Mouse (Mus musculus): ENCODE measurements around the gene Syt15. TPM values are rescaled to one million over a fixed set of nuclear protein-coding genes. Genes with fewer than 3 reads are reported as not detected.
A peak's percentile ranks its signal among the peaks of the same experiment; 100 is the strongest.

Syt15 gene
- polyA plus RNA-seq, 1 experiment from 2014 or later: 0.26 TPM

DNA sequence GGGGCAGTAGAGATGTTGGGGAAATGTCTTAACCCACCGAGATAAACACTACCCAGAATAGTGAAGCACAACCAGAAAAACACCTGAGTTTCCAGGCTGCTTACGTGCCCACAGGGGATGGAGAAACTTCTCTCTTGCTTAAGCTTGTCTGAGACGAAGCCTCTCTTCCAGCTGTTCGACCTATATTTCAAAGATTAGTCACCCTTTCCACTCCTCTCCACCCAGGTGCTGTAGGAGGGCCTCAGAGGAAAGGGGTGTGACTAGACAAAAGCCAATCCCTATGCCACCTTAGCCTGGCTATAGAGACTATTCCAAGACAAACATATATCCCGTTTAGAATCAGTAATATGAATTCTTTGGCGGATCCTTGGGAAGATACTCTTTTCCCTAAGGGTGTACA lies 11.4 kb upstream of the Syt15 start:
- 0 out of 2 replicates have a peak, but pooled peaks cover 4% of the 10 kb centered on the region for H3K27me3 ChIP-seq (replicated peaks)
- no peak overlapping the region for H3K27ac ChIP-seq (ENCODE audit: poor library complexity, severe bottlenecking)
- no peaks in the 10 kb centered on the region for H3K9me3 ChIP-seq (replicated peaks)
- ATAC-seq (ENCODE audit: insufficient number of reproducible peaks, low FRiP score): no peak
- no peaks in the 10 kb centered on the region for H3K4me1 ChIP-seq (replicated peaks)
- 70% methylated on average over 6 of the region's 6 CpGs for WGBS
- H3K9ac ChIP-seq: no peak overlapping the region
- H3K36me3 ChIP-seq: no peaks in the 10 kb centered on the region
- no peak overlapping the region for H3K4me2 ChIP-seq
- H3K4me3 ChIP-seq: no peak overlapping the region

DNA sequence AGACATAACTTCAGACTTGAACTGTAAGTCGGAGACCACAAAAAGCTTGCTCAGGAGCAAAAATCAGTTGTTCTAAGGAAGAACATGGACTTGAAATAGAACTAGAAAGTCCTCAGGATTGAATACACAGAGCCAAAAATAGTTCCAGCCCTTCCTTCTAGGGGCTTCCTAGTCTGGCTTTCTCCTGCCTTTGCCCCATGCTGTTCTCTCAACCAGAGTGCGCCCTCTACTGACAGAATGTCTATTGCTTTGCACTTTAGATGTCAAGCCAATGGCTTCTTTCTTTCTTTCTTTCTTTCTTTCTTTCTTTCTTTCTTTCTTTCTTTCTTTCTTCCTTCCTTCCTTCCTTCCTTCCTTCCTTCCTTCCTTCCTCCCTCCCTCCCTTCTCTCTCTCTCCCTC lies 10.7 kb upstream of the Syt15 start:
- ATAC-seq (ENCODE audit: insufficient number of reproducible peaks, low FRiP score): no peak
- no peaks in the 10 kb centered on the region for H3K27me3 ChIP-seq (replicated peaks)
- no peaks in the 10 kb centered on the region for H3K9me3 ChIP-seq (replicated peaks)
- H3K4me1 ChIP-seq (replicated peaks): no peaks in the 10 kb centered on the region
- H3K36me3 ChIP-seq: no peaks in the 10 kb centered on the region
- no peak overlapping the region for H3K4me2 ChIP-seq
- WGBS: 42% methylated on average over 2 of the region's 2 CpGs
- H3K9ac ChIP-seq: no peak overlapping the region
- no peak overlapping the region for H3K27ac ChIP-seq (ENCODE audit: poor library complexity, severe bottlenecking)
- H3K4me3 ChIP-seq: no peak overlapping the region

DNA sequence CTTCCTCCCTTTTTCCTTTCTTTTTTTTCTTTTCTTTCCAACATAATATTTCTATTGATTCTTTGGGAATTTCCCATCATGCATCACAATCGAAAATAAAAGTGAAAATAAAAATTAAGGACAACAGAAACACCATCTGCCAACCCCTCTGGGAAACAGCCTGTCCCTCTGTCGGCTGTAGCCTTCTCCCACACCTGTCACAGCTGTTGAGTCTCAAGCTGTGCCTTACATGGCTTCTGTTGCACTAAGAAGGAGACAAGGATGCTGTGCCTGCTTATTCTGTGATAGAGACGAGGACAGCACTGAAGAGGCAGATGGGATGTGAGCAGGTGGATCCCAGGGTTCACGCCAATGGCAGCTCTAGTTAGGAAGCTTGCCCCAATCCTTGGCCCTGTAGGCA lies 10.3 kb upstream of the Syt15 start:
- 59% methylated on average over 4 of the region's 4 CpGs for WGBS
- Histone ChIP-seq H3K27me3 (replicated peaks) (no peaks in the 10 kb centered on the region), H3K4me3 (no peak overlapping the region), H3K4me1 (replicated peaks) (no peaks in the 10 kb centered on the region), H3K9ac (no peak overlapping the region), H3K27ac (ENCODE audit: poor library complexity, severe bottlenecking) (no peak overlapping the region), H3K9me3 (replicated peaks) (no peaks in the 10 kb centered on the region), H3K36me3 (no peaks in the 10 kb centered on the region), H3K4me2 (no peak overlapping the region)
- no peak for ATAC-seq (ENCODE audit: insufficient number of reproducible peaks, low FRiP score)

DNA sequence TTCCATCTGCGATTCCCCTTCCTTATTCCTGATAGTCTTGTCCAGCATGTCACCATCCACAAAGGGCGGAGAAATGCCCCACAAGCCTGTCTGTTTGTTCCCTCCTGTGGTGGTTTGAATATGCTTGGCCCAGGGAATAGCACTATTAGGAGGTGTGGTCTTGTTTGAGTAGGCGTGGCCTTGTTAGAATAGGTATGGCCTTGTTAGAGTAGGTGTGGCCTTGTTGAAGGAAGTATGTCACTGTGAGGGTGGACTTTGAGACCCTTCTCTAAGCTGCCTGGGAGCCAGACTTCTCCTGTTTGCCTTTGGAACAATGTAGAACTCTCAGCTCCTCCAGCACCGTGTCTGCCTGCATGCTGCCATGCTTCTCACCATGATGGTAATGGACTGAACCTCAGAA lies 9.5 kb upstream of the Syt15 start:
- WGBS: 84% methylated on average over 4 of the region's 4 CpGs

DNA sequence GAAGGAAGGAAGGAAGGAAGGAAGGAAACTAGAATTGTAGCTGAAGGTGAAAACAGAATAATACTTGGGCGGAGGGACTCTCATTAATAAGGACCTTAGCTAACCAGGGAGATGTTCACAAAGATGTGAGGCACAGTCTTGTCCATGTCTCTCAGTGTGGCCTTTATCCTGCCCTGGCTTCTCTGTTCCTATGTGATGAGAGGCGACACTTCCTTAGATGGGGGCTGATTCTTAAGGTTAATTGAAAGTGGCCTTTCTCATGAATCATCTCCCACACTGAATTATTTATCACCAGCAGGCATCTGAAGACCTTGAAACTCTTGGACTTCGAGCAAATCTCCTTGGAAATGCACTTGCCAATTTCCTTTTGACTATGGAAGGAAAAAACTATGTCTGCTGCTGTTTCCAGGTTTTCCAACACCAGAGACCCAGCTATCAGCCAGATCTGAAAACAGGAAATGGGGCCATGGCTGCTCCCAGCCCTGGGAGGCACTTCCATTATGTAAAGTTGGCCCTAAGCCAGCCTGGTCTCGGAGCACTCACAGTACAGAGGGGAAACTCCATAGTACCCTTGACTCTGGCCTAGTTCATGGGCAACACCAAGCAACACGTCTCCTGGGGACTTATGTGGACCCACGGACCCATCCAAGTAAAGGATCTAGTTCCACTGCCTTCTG lies 3.8 kb upstream of the Syt15 start:
- Histone ChIP-seq H3K36me3 (no peaks in the 10 kb centered on the region), H3K27me3 (replicated peaks) (peaks cover 33% of the 10 kb centered on the region), H3K4me1 (replicated peaks) (peaks cover 8% of the 10 kb centered on the region), H3K4me2 (no peak overlapping the region), H3K4me3 (no peak overlapping the region), H3K9ac (no peak overlapping the region), H3K27ac (ENCODE audit: poor library complexity, severe bottlenecking) (no peak overlapping the region), H3K9me3 (replicated peaks) (no peaks in the 10 kb centered on the region)
- ATAC-seq (ENCODE audit: insufficient number of reproducible peaks, low FRiP score): peak; percentile 76
- WGBS: 54% methylated on average over 6 of the region's 6 CpGs

More for the DNA sequence above, 9.5 kb upstream of the Syt15 start:
- no peaks in the 10 kb centered on the region for H3K36me3 ChIP-seq
- H3K9me3 ChIP-seq (replicated peaks): no peaks in the 10 kb centered on the region
- no peak overlapping the region for H3K27ac ChIP-seq (ENCODE audit: poor library complexity, severe bottlenecking)
- H3K4me3 ChIP-seq: no peak overlapping the region
- H3K4me1 ChIP-seq (replicated peaks): no peaks in the 10 kb centered on the region
- H3K9ac ChIP-seq: no peak overlapping the region
- no peak for ATAC-seq (ENCODE audit: insufficient number of reproducible peaks, low FRiP score)
- H3K27me3 ChIP-seq (replicated peaks): no peaks in the 10 kb centered on the region
- H3K4me2 ChIP-seq: no peak overlapping the region

DNA sequence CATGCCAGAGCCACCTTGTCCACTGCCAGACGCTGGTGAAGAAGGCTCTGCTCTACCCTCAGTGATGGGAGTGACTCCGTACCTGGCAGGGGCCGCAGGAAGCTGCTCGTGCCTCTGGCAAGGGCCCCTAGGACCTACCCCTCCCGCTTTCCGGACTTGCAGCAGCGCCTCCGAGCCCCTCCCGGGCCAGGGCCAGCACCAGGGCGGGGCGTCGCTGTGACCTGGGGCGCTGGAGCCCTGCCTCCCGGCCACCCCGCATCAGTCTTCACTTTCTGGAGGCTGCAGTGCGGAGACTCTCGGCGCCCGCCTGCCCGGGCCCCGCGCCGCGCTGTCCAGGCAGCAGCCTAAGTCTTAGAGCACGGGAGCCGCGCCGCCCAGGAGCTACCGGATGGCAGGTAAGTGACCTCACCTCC lies 397 bp downstream of the Syt15 start:
- H3K27ac ChIP-seq (ENCODE audit: poor library complexity, severe bottlenecking): no peak overlapping the region
- H3K9me3 ChIP-seq (replicated peaks): no peaks in the 10 kb centered on the region
- no peaks in the 10 kb centered on the region for H3K36me3 ChIP-seq
- H3K27me3 ChIP-seq (replicated peaks): peaks cover 57% of the 10 kb centered on the region
- peak overlapping the region; percentile 80 for H3K4me2 ChIP-seq
- H3K4me3 ChIP-seq: peak overlapping the region; percentile 45
- peak overlapping the region; percentile 60; the same call in 1 of the 2 replicates for H3K9ac ChIP-seq
- H3K4me1 ChIP-seq (replicated peaks): peaks cover 8% of the 10 kb centered on the region
- ATAC-seq (ENCODE audit: insufficient number of reproducible peaks, low FRiP score): 0 out of 2 replicates have a peak, but pooled peaks have one; percentile 33
- 2% methylated on average over 29 of the region's 29 CpGs for WGBS

DNA sequence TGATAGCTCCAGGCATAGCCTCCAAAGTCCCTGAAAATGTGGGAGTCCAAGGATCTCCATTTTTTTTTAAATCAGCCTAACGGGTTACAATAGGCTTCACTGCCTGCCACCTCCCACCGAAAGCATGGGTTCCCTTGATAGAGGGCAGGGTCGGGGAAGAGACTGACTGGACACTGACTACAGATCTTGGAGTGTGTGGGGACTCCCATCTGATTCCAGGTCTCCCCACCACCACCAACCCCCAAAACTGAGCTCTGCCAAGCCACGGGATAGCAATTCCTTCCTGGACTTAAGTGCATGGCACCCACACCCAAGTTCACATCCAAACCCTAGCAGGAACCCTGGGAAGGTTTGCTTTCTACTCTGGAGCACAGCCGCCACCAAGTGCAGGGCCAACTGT lies 1.0 kb downstream of the Syt15 start:
- H3K36me3 ChIP-seq: no peaks in the 10 kb centered on the region
- no peak overlapping the region for H3K4me3 ChIP-seq
- H3K4me2 ChIP-seq: no peak overlapping the region
- H3K27me3 ChIP-seq (replicated peaks): peaks cover 57% of the 10 kb centered on the region
- WGBS: 61% methylated on average over 5 of the region's 5 CpGs
- H3K27ac ChIP-seq (ENCODE audit: poor library complexity, severe bottlenecking): no peak overlapping the region
- no peaks in the 10 kb centered on the region for H3K9me3 ChIP-seq (replicated peaks)
- peaks cover 8% of the 10 kb centered on the region for H3K4me1 ChIP-seq (replicated peaks)
- no peak for ATAC-seq (ENCODE audit: insufficient number of reproducible peaks, low FRiP score)
- no peak overlapping the region for H3K9ac ChIP-seq

DNA sequence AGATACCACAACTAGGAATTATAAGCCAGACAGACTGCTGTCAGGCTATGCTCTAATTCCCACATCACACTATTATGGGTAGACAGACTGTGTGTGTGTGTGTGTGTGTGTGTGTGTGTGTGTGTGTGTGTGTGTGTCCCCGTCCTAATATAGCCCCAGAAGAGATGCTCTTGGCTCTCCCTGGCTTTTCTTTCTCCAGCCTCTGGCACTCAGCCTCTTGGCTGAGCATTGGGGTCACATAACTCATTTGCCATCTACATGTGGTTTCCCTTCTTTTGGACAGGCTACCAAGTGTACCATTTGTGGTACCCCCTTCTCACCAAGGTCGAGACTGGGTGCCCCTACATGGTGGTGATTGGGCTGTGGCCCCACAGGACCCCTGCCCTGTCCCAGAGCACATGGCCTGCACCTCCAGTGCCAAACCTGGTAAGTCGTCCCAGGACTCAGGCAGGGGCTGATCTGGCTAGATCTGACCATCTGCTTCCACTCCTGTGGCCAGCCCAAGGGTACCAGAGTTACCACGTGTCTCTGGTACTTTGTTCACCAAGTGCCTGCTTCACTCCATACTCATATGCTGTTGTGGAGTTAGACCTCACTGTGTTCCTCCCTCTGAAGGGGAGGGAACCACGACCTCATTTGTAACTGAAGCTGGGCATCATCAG lies 2.2 kb downstream of the Syt15 start:
- WGBS: 68% methylated on average over 5 of the region's 5 CpGs
- H3K36me3 ChIP-seq: no peaks in the 10 kb centered on the region
- ATAC-seq (ENCODE audit: insufficient number of reproducible peaks, low FRiP score): no peak

DNA sequence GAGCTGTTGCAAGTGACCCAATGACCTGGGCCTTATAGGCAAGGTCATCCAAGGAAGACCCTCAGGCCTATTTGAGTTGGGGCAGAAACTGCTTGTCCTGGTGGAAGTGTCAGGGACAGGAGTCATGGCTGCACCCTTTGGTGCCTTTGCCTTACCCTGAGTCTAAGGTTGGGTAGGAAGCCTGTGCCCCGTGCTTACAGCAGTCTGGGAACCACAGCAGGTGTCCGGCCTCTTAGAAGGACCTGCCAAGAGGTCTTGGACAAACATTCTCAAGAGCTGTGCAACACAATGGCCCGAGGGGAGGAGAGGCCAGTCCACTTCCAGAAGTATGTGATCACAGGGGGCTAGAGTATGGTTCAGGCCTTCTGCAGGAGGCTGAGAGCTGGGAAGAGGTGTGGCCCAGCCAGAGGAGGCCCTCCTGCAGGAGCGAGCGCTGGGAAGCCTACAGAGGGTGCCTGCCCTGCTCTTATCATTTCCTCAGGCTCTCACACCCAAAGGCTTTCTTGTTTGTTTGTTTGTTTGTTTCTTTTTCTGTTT lies 4.0 kb downstream of the Syt15 start:
- no peaks in the 10 kb centered on the region for H3K36me3 ChIP-seq
- no peak overlapping the region for H3K9ac ChIP-seq
- H3K4me2 ChIP-seq: no peak overlapping the region
- H3K9me3 ChIP-seq (replicated peaks): no peaks in the 10 kb centered on the region
- 63% methylated on average over 5 of the region's 5 CpGs for WGBS
- H3K4me1 ChIP-seq (replicated peaks): peaks cover 16% of the 10 kb centered on the region
- no peak overlapping the region for H3K4me3 ChIP-seq
- no peak overlapping the region for H3K27ac ChIP-seq (ENCODE audit: poor library complexity, severe bottlenecking)
- H3K27me3 ChIP-seq (replicated peaks): peaks cover 46% of the 10 kb centered on the region
- 0 out of 2 replicates have a peak, but pooled peaks have one; percentile 10 for ATAC-seq (ENCODE audit: insufficient number of reproducible peaks, low FRiP score)

More for the DNA sequence above, 2.2 kb downstream of the Syt15 start:
- Histone ChIP-seq H3K4me3 (no peak overlapping the region), H3K9ac (no peak overlapping the region), H3K27ac (ENCODE audit: poor library complexity, severe bottlenecking) (no peak overlapping the region), H3K4me1 (replicated peaks) (peaks cover 8% of the 10 kb centered on the region), H3K4me2 (no peak overlapping the region), H3K9me3 (replicated peaks) (no peaks in the 10 kb centered on the region), H3K27me3 (replicated peaks) (peaks cover 55% of the 10 kb centered on the region)

DNA sequence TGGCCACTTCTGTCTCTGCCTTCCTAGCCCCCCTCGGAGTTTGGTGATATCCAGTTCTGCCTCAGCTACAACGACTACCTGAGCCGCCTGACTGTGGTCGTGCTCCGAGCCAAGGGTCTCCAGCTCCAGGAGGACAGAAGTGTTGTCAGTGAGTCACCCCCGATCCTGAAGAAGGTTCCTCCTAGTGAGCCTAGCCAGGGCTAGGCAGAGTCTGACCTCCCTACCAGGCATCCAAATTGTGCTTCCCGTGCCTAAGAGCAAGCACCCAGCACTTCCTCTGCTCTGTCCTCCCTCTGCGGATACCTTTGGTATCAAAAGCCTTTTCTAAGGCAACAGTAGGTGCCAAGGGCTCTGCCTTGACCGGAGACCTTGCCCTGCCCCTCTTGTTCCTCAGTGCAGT lies 6.6 kb downstream of the Syt15 start:
- H3K4me1 ChIP-seq (replicated peaks): peaks cover 18% of the 10 kb centered on the region
- no peak overlapping the region for H3K4me3 ChIP-seq
- no peaks in the 10 kb centered on the region for H3K36me3 ChIP-seq
- no peak overlapping the region for H3K4me2 ChIP-seq
- no peak overlapping the region for H3K9ac ChIP-seq
- WGBS: 82% methylated on average over 9 of the region's 9 CpGs
- no peak for ATAC-seq (ENCODE audit: insufficient number of reproducible peaks, low FRiP score)
- no peak overlapping the region for H3K27ac ChIP-seq (ENCODE audit: poor library complexity, severe bottlenecking)
- peaks cover 20% of the 10 kb centered on the region for H3K27me3 ChIP-seq (replicated peaks)
- no peaks in the 10 kb centered on the region for H3K9me3 ChIP-seq (replicated peaks)

DNA sequence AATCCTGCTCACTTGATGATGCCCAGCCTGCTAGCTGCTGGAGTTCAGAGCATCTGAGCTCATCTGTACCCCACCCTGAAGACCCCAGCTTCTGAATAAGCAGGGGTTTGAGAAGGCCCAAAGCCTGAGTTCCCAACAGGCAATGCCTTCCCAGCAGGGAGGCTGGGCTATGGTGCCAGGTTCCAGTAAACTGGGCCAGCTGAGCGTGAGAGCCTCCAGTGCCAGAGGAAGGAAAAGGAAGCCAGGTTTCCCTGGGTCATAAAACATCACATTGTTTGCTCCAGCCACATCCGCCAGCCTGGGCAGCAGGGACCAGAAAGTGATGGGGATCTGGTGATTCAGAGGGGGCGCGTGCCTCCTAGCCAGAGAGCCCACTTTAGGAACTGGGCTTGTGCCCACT lies 7.2 kb downstream of the Syt15 start:
- H3K9ac ChIP-seq: no peak overlapping the region
- no peak overlapping the region for H3K4me2 ChIP-seq
- peaks cover 18% of the 10 kb centered on the region for H3K4me1 ChIP-seq (replicated peaks)
- H3K27me3 ChIP-seq (replicated peaks): peaks cover 15% of the 10 kb centered on the region; the same call in 1 of the 2 replicates
- 85% methylated on average over 4 of the region's 4 CpGs for WGBS
- H3K27ac ChIP-seq (ENCODE audit: poor library complexity, severe bottlenecking): no peak overlapping the region
- no peak for ATAC-seq (ENCODE audit: insufficient number of reproducible peaks, low FRiP score)
- 0 out of 2 replicates have a peak, but pooled peaks cover 3% of the 10 kb centered on the region for H3K9me3 ChIP-seq (replicated peaks)
- H3K36me3 ChIP-seq: no peaks in the 10 kb centered on the region
- no peak overlapping the region for H3K4me3 ChIP-seq
